Mouse (Mus musculus): ENCODE measurements around the gene Hao1. TPM values are rescaled to one million over a fixed set of nuclear protein-coding genes. Genes with fewer than 3 reads are reported as not detected.

Hao1 gene
- total RNA-seq, 1 experiment = not detected

GRCm38 (mm10) chr2:134450976-134451375 is 103.2 kb downstream of the Hao1 start:
- no peak overlapping the region for H3K9ac ChIP-seq (ENCODE audit: insufficient read depth, low read depth, low read length, poor library complexity, severe bottlenecking)
- H3K27ac ChIP-seq (ENCODE audit: insufficient read depth, low read depth, low read length, poor library complexity, severe bottlenecking) = no peak overlapping the region
- no peak for DNase-seq (ENCODE audit: low read depth, low spot score)
- H3K4me3 ChIP-seq (ENCODE audit: insufficient read depth in 1 of 2, low read depth in 1 of 2, low read length in 2 of 2, poor library complexity in 1 of 2, severe bottlenecking in 1 of 2) = no peak overlapping the region
- no peaks in the 10 kb centered on the region for H3K9me3 ChIP-seq (ENCODE audit: control insufficient read depth, insufficient read depth, low read depth, low read length)
- no peaks in the 10 kb centered on the region for H3K36me3 ChIP-seq (ENCODE audit: control insufficient read depth, insufficient read depth, low read length, poor library complexity, severe bottlenecking)
- TF ChIP-seq MAFK (IDR thresholded peaks at IDR 0.05; ENCODE audit: insufficient read depth, low read depth, low read length) (no peak), CHD2 (IDR thresholded peaks at IDR 0.05; ENCODE audit: low read depth, low read length) (no peak), ZC3H11A (IDR thresholded peaks at IDR 0.05; ENCODE audit: borderline replicate concordance, low read depth, low read length) (no peak), ZNF384 (IDR thresholded peaks at IDR 0.05; ENCODE audit: low read depth, low read length) (no peak), HCFC1 (IDR thresholded peaks at IDR 0.05; ENCODE audit: borderline replicate concordance, insufficient read depth, low read length) (no peak)
- H3K4me1 ChIP-seq (ENCODE audit: control insufficient read depth in 2 of 2, insufficient read depth in 2 of 2, low read length in 2 of 2, poor library complexity in 1 of 2) = peaks cover 0 to 2% of the 10 kb centered on the region in 2 experiments; a peak in 2 of 4 replicates
- in situ Hi-C loops (cut with MboI; ENCODE audit: low sequenced_read_pairs in 2 of 2, unreplicated experiment in 2 of 2) = no loop called here

Other genes starting within 250 kb of the Hao1 start
- gene Tmx4, start 89.8 kb upstream of the Hao1 start, total RNA-seq (2012; rRNA removed) = 11.2 and 11.7 TPM in 2 replicates
- gene Plcb1, start 231.7 kb upstream of the Hao1 start, total RNA-seq (2012; rRNA removed) = 0.89 and 1.3 TPM in 2 replicates